ENCODE assay signal across 29 mouse cellular contexts in the genomic region with DNA sequence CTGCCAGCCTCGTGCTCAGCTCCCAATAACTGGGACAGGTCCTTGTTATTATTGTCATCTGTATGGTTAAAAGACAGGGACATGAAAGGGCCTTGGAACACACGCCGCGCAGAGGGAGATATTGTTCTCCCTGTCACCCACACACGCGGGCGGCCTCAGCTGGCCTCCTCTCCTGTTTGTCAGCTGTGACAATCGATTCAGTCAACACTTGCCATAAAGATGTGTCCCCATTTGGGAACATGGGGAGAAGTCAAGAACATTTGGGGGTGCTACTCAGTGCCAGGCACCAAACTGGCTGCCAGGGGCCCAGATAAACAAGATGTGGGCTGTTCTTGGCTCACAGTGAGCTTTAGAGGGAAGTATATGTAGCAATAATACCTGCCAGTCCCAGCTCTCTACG. TPM values are rescaled to one million over a fixed set of nuclear protein-coding genes. Genes with fewer than 3 reads are reported as not detected.
DNase-seq lines count a peak whose midpoint lies in the region; ATAC-seq and TF ChIP-seq lines count a peak whose summit lies in the region.
"Had no signal": no experiment of that assay in that cellular context is flagged by ENCODE, and none has a peak within 500 bp of the region (broad histone marks: within the 10 kb centered on the region; RNA-seq: fewer than 3 reads in every experiment).

No protein-coding gene starts in this region.

- no peaks in the 10 kb centered on the region for H3K4me1 ChIP-seq in cerebellum, adult 2 months (ENCODE audit: control insufficient read depth, insufficient read depth, low read length)
- no peaks in the 10 kb centered on the region for H3K4me1 ChIP-seq in liver, adult 2 months (ENCODE audit: control insufficient read depth, insufficient read depth, low read length)
- no peaks in the 10 kb centered on the region for H3K4me1 ChIP-seq in liver, embryonic 11.5 days (replicated peaks; ENCODE audit: control insufficient read depth, insufficient read depth, low read length)
- H3K4me1 ChIP-seq in cortical plate, adult 2 months (ENCODE audit: control insufficient read depth, insufficient read depth, low read length), result peaks cover 9% of the 10 kb centered on the region
- H3K4me1 ChIP-seq: embryonic facial prominence, embryonic 13.5 days; lung, embryonic 15.5 days had no signal

- H3K27me3 ChIP-seq in cerebellum, adult 2 months (ENCODE audit: control insufficient read depth, insufficient read depth, low read length), result no peaks in the 10 kb centered on the region
- H3K27me3 ChIP-seq in liver, adult 2 months (ENCODE audit: control insufficient read depth, insufficient read depth, low read length), result no peaks in the 10 kb centered on the region
- H3K27me3 ChIP-seq in liver, embryonic 11.5 days (replicated peaks; ENCODE audit: control insufficient read depth, insufficient read depth, low read length), result no peaks in the 10 kb centered on the region
- H3K27me3 ChIP-seq: embryonic facial prominence, embryonic 13.5 days; heart, embryonic 12.5 days; limb, embryonic 12.5 days; lung, embryonic 15.5 days; neural tube, embryonic 13.5 days had no signal

- no peak for TF ChIP-seq POLR2A in cerebellum, adult 2 months (IDR thresholded peaks at IDR 0.05; ENCODE audit: borderline replicate concordance, insufficient read depth, low read length)
- TF ChIP-seq POLR2A in liver, adult 2 months (IDR thresholded peaks at IDR 0.05; ENCODE audit: extremely low read depth, insufficient read depth, low read length), result no peak
- no peak for TF ChIP-seq POLR2A in cortical plate, adult 2 months (IDR thresholded peaks at IDR 0.05; ENCODE audit: extremely low read depth, insufficient read depth, low read length)

- intact Hi-C loops in heart, postnatal 25 days (cut with DNase I), result loop anchor here (5.0 kb wide), 1 partner anchor 97 kb away; no protein-coding TSS in a partner anchor

- ATAC-seq in liver, embryonic 11.5 days (replicated peaks; ENCODE audit: low FRiP score), result no peak
- ATAC-seq: forebrain, embryonic 14.5 days; hindbrain, postnatal 0 days; intestine, postnatal 0 days had no signal

- H3K4me3 ChIP-seq in cerebellum, adult 2 months (replicated peaks; ENCODE audit: insufficient read depth, low read depth, low read length), result no peak overlapping the region
- H3K4me3 ChIP-seq in liver, adult 2 months (ENCODE audit: insufficient read depth, low read depth, low read length), result no peak overlapping the region
- H3K4me3 ChIP-seq in liver, embryonic 11.5 days (ENCODE audit: low read depth, low read length), result no peak overlapping the region
- H3K4me3 ChIP-seq in cortical plate, adult 2 months (ENCODE audit: insufficient read depth, low read length), result no peak overlapping the region
- H3K4me3 ChIP-seq: embryonic facial prominence, embryonic 13.5 days; erythroblast, embryonic 14.5 days; heart, embryonic 12.5 days; limb, embryonic 12.5 days; lung, embryonic 15.5 days; megakaryocyte, embryonic 14.5 days; neural tube, embryonic 13.5 days had no signal

- DNase-seq in cerebellum, adult 2 months, result no peak
- no peak for DNase-seq in cerebellum, postnatal 14 days
- DNase-seq in liver, adult 2 months (ENCODE audit: extremely low read depth, low read depth, low spot score), result peak; percentile 44
- DNase-seq in liver, embryonic 11.5 days (ENCODE audit: low spot score), result no peak
- peak; percentile 30 to 46 for DNase-seq in layer of hippocampus, postnatal 10 days (ENCODE audit: low spot score in 2 of 2)
- no peak for DNase-seq in heart, postnatal 25 days (ENCODE audit: low spot score)
- DNase-seq in c-Kit-positive CD71-positive TER-119-positive erythroid progenitor cells, embryonic 14.5 days (ENCODE audit: low spot score), result no peak
- DNase-seq: adrenal gland, postnatal 14 days; cerebellum, postnatal 25 days; embryo, embryonic 11 days; gastrocnemius, postnatal 14 days; heart, adult 18-20 months; heart, postnatal 10 days; kidney, postnatal 25 days; lung, postnatal 36 days; midbrain, embryonic 14.5 days had no signal

- WGBS in cerebellum, adult 2 months, result 86% methylated on average over 9 of the region's 9 CpGs
- WGBS in liver, adult 2 months, result 74% methylated on average over 9 of the region's 9 CpGs
- WGBS in liver, embryonic 11.5 days, result 90% methylated on average over 9 of the region's 9 CpGs

- H3K36me3 ChIP-seq in liver, adult 2 months (ENCODE audit: control insufficient read depth, insufficient read depth, low read length), result no peaks in the 10 kb centered on the region
- no peaks in the 10 kb centered on the region for H3K36me3 ChIP-seq in liver, embryonic 11.5 days (ENCODE audit: control insufficient read depth, insufficient read depth, low read length)
- H3K36me3 ChIP-seq: embryonic facial prominence, embryonic 13.5 days; heart, embryonic 12.5 days; limb, embryonic 12.5 days; lung, embryonic 15.5 days; neural tube, embryonic 13.5 days had no signal

- no peak overlapping the region for H3K9ac ChIP-seq in liver, adult 2 months (ENCODE audit: low read depth, low read length)
- H3K9ac ChIP-seq in liver, embryonic 11.5 days (ENCODE audit: low read depth, low read length), result no peak overlapping the region
- H3K9ac ChIP-seq: embryonic facial prominence, embryonic 13.5 days; heart, embryonic 12.5 days; limb, embryonic 12.5 days; liver, embryonic 14.5 days; lung, embryonic 15.5 days; neural tube, embryonic 13.5 days had no signal

- H3K27ac ChIP-seq in cerebellum, adult 2 months (ENCODE audit: insufficient read depth, low read length), result peak overlapping the region; percentile 64; the same call in 1 of the 2 replicates
- no peak overlapping the region for H3K27ac ChIP-seq in liver, adult 2 months (replicated peaks; ENCODE audit: insufficient read depth, low read depth, low read length)
- no peak overlapping the region for H3K27ac ChIP-seq in liver, embryonic 11.5 days (ENCODE audit: low read depth, low read length)
- H3K27ac ChIP-seq in cortical plate, adult 2 months (ENCODE audit: insufficient read depth, low read length), result peak overlapping the region; percentile 32; the same call in 1 of the 2 replicates
- H3K27ac ChIP-seq: embryonic facial prominence, embryonic 13.5 days; hindbrain, postnatal 0 days; limb, embryonic 12.5 days; liver, embryonic 14.5 days; lung, embryonic 15.5 days; neural tube, embryonic 13.5 days; stomach, postnatal 0 days had no signal

- no peaks in the 10 kb centered on the region for H3K9me3 ChIP-seq in liver, embryonic 11.5 days (ENCODE audit: control insufficient read depth, low read length)
- H3K9me3 ChIP-seq: embryonic facial prominence, embryonic 13.5 days; heart, embryonic 12.5 days; limb, embryonic 12.5 days; lung, embryonic 15.5 days; megakaryocyte, embryonic 14.5 days; neural tube, embryonic 13.5 days had no signal

- TF ChIP-seq CTCF in cerebellum, adult 2 months (IDR thresholded peaks at IDR 0.05; ENCODE audit: borderline replicate concordance, insufficient read depth, low read depth, low read length), result no peak
- TF ChIP-seq CTCF in liver, adult 2 months (IDR thresholded peaks at IDR 0.05; ENCODE audit: low read depth, low read length), result no peak
- no peak for TF ChIP-seq CTCF in cortical plate, adult 2 months (IDR thresholded peaks at IDR 0.05; ENCODE audit: extremely low read depth, insufficient read depth, low read length)

- no peaks in the 10 kb centered on the region for H3K79me2 ChIP-seq in liver, adult 2 months (ENCODE audit: control insufficient read depth, insufficient read depth, low read length)

- no peak overlapping the region for H3K4me2 ChIP-seq in liver, embryonic 11.5 days
- H3K4me2 ChIP-seq: embryonic facial prominence, embryonic 13.5 days; heart, embryonic 12.5 days; limb, embryonic 12.5 days; lung, embryonic 15.5 days; neural tube, embryonic 13.5 days had no signal

RNA-seq across cellular contexts. Expression of a gene that starts 18.5 kb away (rescaled TPM):
- polyA plus RNA-seq in cerebellum, adult 2 months (2012; rRNA removed), result 2.5 and 3.0 TPM in 2 replicates
- 0.09 and 0.74 TPM in 2 replicates for total RNA-seq in liver, adult 2 months (2014; rRNA removed)
- polyA plus RNA-seq in liver, adult 2 months (2012; rRNA removed), result 0.15 and 0.22 TPM in 2 replicates
- 27.9 and 28.1 TPM in 2 replicates for polyA plus RNA-seq in liver, embryonic 11.5 days (2014; fragmentation: Nextera tagmentation; extraction: Ambion mirVana)
- 2.0 and 2.2 TPM in 2 replicates for polyA plus RNA-seq in cortical plate, adult 2 months (2012; rRNA removed)
- 1 to 10 TPM; 1.5 to 2.1 TPM for total RNA-seq in layer of hippocampus, postnatal 10 days (2021)
- 1 to 10 TPM in 1 of 2 experiments, under 1 TPM in 1; 0.75 to 1.1 TPM for total RNA-seq in heart, postnatal 25 days (2021)

RNA-seq across cellular contexts. Expression of a gene that starts 45.2 kb away (rescaled TPM):
- polyA plus RNA-seq in cerebellum, adult 2 months (2012; rRNA removed), result 23.1 and 23.3 TPM in 2 replicates
- total RNA-seq in liver, adult 2 months (2014; rRNA removed), result 5.9 and 6.5 TPM in 2 replicates
- polyA plus RNA-seq in liver, adult 2 months (2012; rRNA removed), result 5.2 and 8.2 TPM in 2 replicates
- 11.6 and 13.0 TPM in 2 replicates for polyA plus RNA-seq in liver, embryonic 11.5 days (2014; fragmentation: Nextera tagmentation; extraction: Ambion mirVana)
- polyA plus RNA-seq in cortical plate, adult 2 months (2012; rRNA removed), result 28.5 and 29.1 TPM in 2 replicates
- total RNA-seq in layer of hippocampus, postnatal 10 days (2021), result 10 to 100 TPM; 21.6 to 21.7 TPM
- 10 to 100 TPM; 16.2 to 17.8 TPM for total RNA-seq in heart, postnatal 25 days (2021)

Comparison
In these comparisons a context has a peak if more than half of its experiments do, and no peak if none do; other contexts are left out.
1. DNase-seq: peak in liver, adult 2 months (single experiment) and layer of hippocampus, postnatal 10 days (2 of 2); none in cerebellum, adult 2 months (0 of 2), cerebellum, postnatal 14 days (0 of 2), liver, embryonic 11.5 days (single experiment), heart, postnatal 25 days (single experiment) and c-Kit-positive CD71-positive TER-119-positive erythroid progenitor cells, embryonic 14.5 days (single experiment).
2. H3K27ac ChIP-seq: peak in cerebellum, adult 2 months (single experiment) and cortical plate, adult 2 months (single experiment); none in liver, adult 2 months (single experiment) and liver, embryonic 11.5 days (single experiment).